Mouse (Mus musculus) embryonic stem cell, embryonic (primary cell): ENCODE data around the gene Clec12b.

Experiments used
- CTCF ChIA-PET, 4 experiments: fragments of 300-600 bp in 2 of 4; fragments of 350-600 bp in 2 of 4; sonication (Branson Sonifier 250); formaldehyde crosslinking; loops; one replicate each; lab custom pipeline; 2022; ENCODE audit warnings: inconsistent platforms in 2 of 4; lab: Charles Lee
- POLR2A ChIA-PET, 4 experiments: fragments of 300-600 bp in 2 of 4; fragments of 350-600 bp in 2 of 4; sonication (Branson Sonifier 250); formaldehyde crosslinking; loops; one replicate each; lab custom pipeline; 2022; ENCODE audit warnings: antibody characterized with exemption in 4 of 4, inconsistent platforms in 1 of 4; lab: Charles Lee

Gene Clec12b

DNA sequence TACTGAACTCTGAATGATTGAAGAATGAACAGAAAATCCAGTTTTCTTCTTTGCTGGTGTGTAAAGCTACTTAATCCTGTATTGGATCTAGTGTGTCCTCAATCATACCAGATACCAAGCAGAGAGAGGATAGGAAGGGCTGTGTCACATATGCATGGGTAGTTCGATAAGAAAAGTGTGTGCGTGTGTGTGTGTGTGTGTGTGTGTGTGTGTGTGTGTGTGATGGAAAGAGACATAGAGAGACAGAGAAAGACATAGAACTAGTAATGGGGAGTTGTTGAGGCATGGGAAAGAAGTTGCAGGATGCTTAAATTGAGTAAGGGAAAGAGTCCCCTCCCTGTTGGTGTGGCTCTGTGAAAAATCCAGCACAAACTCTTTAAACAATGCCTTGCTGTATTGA lies at the start of gene Clec12b:
Gene Clec12b (minus strand): TSS at position 101 of the 400 bp plus-strand sequence.
- ChIA-PET POLR2A (no interaction called here), CTCF (no interaction called here)

GRCm38 (mm10) chr6:129434239-129434638 lies 48.6 kb upstream of the Clec12b start:
- ChIA-PET CTCF (no interaction called here), POLR2A (no interaction called here)

- ChIA-PET CTCF (no interaction called here), POLR2A (no interaction called here)
Observed at GRCm38 (mm10) chr6:129427281-129427680, 41.6 kb upstream of the Clec12b start.

DNA sequence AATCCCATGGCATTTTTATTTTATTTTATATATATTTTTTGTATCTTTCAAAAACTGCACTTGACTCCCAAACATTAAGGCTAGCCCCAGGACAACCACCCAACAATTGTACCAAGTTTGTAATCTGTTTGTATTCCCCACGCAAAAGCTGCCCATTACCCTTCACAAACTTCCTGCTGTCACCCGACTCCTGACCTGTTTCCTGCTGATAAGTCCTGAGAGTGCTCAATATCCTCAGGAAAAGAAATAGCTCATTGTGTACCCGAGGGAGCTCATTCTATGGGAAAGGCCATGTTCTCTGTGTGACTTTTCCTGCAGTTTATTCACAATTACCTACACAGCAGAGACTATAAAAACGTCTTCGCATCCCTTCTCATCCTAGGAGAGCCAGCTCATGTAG lies 40.1 kb upstream of the Clec12b start:
- ChIA-PET CTCF (no interaction called here), POLR2A (no interaction called here)

DNA sequence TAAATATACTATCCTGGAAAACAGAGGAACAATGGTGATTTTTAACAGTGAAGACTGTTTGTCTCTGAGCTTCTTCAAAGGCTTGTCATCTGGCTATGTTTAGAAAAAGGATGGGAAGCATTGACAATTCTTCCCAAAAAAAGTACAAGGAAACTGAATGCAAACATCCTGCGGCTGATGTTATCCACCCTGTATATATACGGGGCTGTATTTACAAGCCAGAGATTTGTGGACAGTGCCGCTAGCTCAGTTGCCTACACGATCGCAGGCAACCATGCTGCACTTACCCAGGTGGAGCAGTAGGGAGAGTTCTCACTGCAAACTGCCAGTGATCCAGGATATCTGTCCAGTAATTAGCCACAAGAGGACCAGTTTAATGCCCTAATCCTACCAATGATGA lies 39.5 kb upstream of the Clec12b start:
- ChIA-PET CTCF (no interaction called here), POLR2A (no interaction called here)

DNA sequence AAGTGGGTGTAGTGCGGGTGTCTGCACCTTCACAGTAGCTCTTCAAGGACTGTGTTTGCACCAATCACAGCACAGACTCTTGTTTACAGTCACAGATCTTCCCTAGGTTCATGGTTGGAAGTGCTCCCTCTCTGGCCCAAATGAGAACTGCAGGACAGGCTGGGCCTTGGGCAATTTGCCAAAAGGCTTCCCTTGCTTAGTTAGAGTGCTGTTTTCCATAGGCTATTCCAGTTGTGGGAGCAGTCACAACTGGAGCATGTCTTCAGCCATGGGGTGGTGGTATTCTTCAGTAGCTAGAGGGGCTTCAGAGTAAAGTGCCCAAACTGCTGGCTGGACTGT lies 38.0 kb upstream of the Clec12b start:
- POLR2A ChIA-PET = no interaction called here
- CTCF ChIA-PET = interaction anchor here in 3 of 4 experiments (0.6 to 1.3 kb wide), 13 partner anchors 9 to 175 kb away, joined by 3 to 5 read pairs (median 3); no protein-coding TSS in a partner anchor

GRCm38 (mm10) chr6:129423040-129423733 lies 37.5 kb upstream of the Clec12b start:
- POLR2A ChIA-PET = no interaction called here
- CTCF ChIA-PET = interaction anchor here in 3 of 4 experiments (0.6 to 1.3 kb wide), 13 partner anchors 9 to 175 kb away, joined by 3 to 5 read pairs (median 3); no protein-coding TSS in a partner anchor

DNA sequence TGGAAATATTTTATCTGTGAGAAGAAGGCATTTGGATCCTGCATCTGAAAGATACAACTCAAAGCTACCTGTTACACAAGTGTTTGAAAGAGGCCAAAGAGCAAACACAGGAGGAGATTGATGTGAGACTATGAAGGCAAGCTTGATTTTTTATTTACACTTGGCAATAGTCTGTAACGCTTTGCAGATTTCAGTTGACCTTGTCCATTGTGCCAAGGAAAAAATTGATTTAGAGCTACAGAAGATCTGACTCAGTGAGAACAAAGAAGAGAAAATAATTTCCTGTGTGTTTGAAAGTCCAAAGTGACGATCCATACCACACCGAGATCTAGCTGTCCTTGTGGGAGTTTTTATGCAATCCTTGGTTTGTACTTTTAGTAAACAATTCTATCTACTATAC lies 36.6 kb upstream of the Clec12b start:
- POLR2A ChIA-PET = no interaction called here
- CTCF ChIA-PET = interaction anchor here in 2 of 4 experiments (1.1 to 1.3 kb wide), 2 partner anchors 122 to 162 kb away, joined by 3 read pairs; no protein-coding TSS in a partner anchor

- POLR2A ChIA-PET = interaction anchor here in 1 of 4 experiments (0.7 kb wide), 1 partner anchor 152 kb away, joined by 3 read pairs; no protein-coding TSS in a partner anchor
- CTCF ChIA-PET = no interaction called here
Observed at GRCm38 (mm10) chr6:129414177-129414576, 28.5 kb upstream of the Clec12b start.

DNA sequence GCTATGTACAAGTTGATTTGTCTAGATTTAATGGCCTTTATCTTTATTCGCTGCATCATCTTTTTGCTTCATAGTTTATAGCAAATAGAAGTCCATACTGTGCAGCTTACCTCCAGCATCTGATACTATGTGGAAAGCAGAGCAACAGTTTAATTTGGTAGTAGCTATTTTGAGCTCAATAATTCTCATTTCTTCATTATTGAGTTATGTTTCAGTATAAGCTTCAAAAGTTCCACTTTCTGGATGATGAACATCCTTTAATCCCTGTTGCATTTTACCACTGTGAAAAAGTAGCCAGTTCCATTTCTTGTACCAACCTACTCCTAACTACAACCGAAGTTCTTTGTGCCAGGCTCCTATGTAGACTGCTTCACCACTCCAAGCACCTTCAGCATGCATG lies 22.9 kb upstream of the Clec12b start, which contains the start of gene Clec9a:
Gene Clec9a (plus strand): TSS at position 301 of the 400 bp plus-strand sequence.
- CTCF ChIA-PET = no interaction called here
- POLR2A ChIA-PET = no interaction called here

DNA sequence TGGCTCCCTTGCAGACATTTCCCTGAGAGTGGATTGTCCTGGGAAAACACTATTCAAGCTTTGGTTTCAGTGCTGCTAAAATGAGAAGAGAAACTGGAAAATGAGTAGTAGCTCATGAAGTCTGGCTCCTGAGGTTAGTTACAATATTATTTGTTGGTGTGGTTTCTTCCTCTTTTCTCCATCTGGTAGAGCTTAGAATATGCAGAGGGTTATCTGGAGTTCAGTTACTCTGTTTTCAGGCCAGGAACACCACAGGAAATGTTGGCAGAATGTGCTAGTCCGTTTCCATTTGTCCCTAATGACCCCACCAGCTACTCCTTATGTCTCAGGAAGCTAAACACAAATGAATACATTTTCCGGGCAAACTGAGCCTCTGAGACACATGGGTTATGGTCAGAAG lies 21.6 kb upstream of the Clec12b start:
- POLR2A ChIA-PET = no interaction called here

DNA sequence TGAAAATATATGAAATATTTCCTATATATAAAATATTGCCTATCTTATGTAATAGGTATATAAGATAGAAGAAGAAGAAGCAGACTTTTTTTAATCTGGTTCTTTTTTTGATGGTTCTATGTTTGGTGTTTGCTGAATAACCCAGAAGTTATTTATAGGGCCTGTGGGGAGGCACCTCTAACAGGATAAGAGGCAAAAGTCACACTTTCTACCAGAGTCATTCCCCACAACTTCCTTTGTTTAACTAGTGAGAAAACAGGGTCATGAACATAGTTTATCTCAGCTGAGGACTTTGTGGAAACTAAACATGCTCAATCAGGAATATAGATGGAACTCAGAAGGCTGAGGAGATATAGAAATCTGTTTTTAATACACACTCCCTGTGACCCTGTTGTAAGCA lies 20.3 kb upstream of the Clec12b start:
- CTCF ChIA-PET = no interaction called here
- POLR2A ChIA-PET = no interaction called here

More for the DNA sequence above, 21.6 kb upstream of the Clec12b start:
- CTCF ChIA-PET = no interaction called here

- CTCF ChIA-PET = no interaction called here
- POLR2A ChIA-PET = interaction anchor here in 1 of 4 experiments (0.6 kb wide), 1 partner anchor 8 kb away, joined by 4 read pairs; no protein-coding TSS in a partner anchor
Observed at GRCm38 (mm10) chr6:129403391-129403790, 17.7 kb upstream of the Clec12b start.

DNA sequence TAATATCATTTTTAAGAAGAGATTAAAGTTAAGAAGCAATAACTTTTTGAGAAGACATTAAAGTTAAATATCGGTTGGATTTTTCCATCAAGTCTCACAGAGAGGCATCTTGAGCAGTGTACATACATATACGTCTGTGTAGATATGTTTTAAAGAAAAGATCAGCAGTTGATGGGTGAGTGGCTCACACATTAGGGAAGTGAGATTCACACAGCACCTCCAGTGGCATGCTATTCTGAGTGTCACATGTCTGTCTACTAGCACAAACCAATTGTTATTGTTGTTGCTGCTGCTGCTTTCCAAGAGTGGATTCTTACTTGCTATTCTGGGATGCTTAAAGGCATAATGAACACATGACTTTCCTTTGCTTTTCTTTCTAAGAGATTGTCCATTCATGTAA lies 16.7 kb upstream of the Clec12b start:
- ChIA-PET CTCF (no interaction called here), POLR2A (no interaction called here)

GRCm38 (mm10) chr6:129399945-129400344 lies 14.3 kb upstream of the Clec12b start:
- POLR2A ChIA-PET = no interaction called here

GRCm38 (mm10) chr6:129396997-129397396 lies 11.3 kb upstream of the Clec12b start, which contains the start of gene Clec1b:
Gene Clec1b, plus strand, starts transcription at chr6:129397297.
- ChIA-PET CTCF (interaction anchor here in 1 of 4 experiments (1.5 kb wide), 1 partner anchor 26 kb away, joined by 3 read pairs; no protein-coding TSS in a partner anchor), POLR2A (no interaction called here)

More at GRCm38 (mm10) chr6:129399945-129400344, 14.3 kb upstream of the Clec12b start:
- CTCF ChIA-PET = no interaction called here

DNA sequence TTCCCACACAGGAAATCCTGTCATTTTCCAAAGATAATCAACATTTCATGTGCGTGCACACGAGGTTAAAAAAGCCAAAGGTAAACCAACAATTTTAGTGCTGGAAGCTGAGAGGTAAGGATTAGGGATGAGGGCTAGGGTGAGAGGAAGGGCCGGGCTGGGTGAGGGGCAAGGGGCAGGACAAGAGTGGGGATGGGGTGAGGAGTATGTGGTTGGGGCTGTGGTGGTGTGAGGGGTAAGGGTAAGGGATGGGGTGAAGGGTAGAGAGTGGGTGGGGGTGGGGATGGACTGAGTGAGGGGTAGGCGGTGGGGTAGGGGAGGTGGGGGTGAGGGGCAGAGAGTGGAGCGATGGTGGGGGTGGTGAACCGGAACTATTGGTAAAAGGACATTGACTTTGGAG lies 8.1 kb upstream of the Clec12b start:
- ChIA-PET POLR2A (no interaction called here), CTCF (interaction anchor here in 1 of 4 experiments (0.6 kb wide), 1 partner anchor 298 kb away, joined by 10 read pairs; no protein-coding TSS in a partner anchor)

DNA sequence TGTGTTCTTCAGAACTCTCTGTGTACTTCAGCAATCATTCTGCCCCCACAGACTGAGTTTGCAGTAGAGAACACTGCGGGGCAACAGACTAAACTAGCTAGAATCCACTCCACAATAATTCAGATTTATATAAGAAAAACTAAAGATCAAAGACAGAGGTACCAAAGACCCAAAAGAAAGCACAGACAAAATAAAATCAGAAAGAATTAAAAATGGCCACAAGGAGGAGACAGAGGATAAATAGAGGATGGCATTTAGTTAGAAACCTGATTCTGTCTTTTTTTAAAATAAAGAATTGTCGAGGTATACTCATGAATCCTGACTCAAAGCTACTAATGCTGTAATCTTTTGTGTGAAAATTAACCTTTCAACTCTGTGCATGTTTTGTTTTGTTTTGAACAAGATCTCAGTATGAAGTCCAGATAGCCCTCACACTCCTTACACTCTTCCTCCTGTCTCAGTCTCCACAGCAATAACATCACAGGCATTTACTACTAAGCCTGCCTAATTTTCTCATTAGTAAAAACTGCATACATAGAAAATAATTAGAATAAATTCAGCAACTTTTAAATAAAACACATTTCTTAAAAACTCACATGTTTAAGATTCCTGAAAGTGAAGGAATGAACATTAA lies 7.5 kb upstream of the Clec12b start:
- ChIA-PET CTCF (interaction anchor here in 2 of 4 experiments (0.6 to 0.7 kb wide), 3 partner anchors 169 to 399 kb away, joined by 4 to 10 read pairs (median 4); no protein-coding TSS in a partner anchor), POLR2A (no interaction called here)

GRCm38 (mm10) chr6:129385000-129385399 lies 674 bp downstream of the Clec12b start:
- ChIA-PET CTCF (interaction anchor here in 1 of 4 experiments (0.5 kb wide), 1 partner anchor 165 kb away, joined by 3 read pairs; no protein-coding TSS in a partner anchor), POLR2A (no interaction called here)

DNA sequence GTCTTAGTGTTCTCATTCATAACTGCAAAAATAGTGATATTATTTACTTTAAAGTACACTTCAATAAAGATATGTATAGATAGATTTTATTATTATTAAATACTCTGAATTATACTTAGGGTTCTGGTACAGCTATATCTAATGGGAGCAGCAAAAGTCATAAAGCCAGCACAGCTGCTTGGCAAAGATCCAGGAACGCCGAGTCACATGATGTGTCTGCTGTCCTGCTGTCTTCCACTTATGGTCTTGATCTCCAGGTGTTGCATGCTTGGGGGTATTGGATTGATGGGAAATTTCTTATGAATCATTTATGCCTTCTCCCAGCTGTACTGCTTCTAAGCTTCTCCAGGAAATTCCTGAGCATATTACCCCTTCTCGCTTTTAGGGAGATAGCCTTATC lies 2.2 kb downstream of the Clec12b start:
- POLR2A ChIA-PET = no interaction called here
- CTCF ChIA-PET = no interaction called here
